Mouse (Mus musculus): Measurements from ENCODE around the gene Cct8. TPM values are rescaled to one million over a fixed set of nuclear protein-coding genes. Genes with fewer than 3 reads are reported as not detected.
A peak's percentile ranks its signal among the peaks of the same experiment; 100 is the strongest.

The Cct8 gene
- polyA plus RNA-seq, 1 experiment from 2014 or later, result 181 TPM

DNA sequence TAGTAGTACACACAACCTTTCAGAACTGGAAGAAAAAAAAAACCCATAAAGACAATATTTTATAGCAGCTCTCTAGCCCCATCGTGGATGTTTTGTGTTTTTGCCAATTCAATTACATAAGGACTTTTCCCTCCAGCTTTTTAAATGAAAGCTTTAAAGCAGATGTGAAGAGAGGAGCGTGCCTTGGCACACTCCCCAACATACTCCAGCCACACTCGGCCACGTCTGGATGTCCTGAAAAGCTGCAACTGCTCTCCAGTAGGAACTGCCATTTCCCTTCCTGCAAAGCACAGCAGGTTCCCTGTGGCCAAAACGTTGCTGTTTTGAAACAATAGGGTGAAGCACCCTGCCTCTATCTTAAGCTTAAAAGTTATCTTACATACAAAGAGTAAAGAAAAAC is 53.4 kb downstream of the Cct8 start:
- ATAC-seq (ENCODE audit: low FRiP score, low TSS enrichment), result no peak
- Histone ChIP-seq H3K9me3 (ENCODE audit: control insufficient read depth, low read length) (no peaks in the 10 kb centered on the region), H3K36me3 (ENCODE audit: control insufficient read depth, insufficient read depth, low read length) (no peaks in the 10 kb centered on the region), H3K27me3 (ENCODE audit: control insufficient read depth, insufficient read depth, low read length) (no peaks in the 10 kb centered on the region), H3K4me2 (replicated peaks; ENCODE audit: low read depth) (no peak overlapping the region), H3K4me3 (ENCODE audit: low read depth, low read length) (no peak overlapping the region), H3K9ac (ENCODE audit: low read length) (no peak overlapping the region), H3K4me1 (replicated peaks; ENCODE audit: control insufficient read depth, insufficient read depth) (no peaks in the 10 kb centered on the region; the same call in 1 of the 2 replicates), H3K27ac (replicated peaks) (no peak overlapping the region)
- no peak for TF ChIP-seq CTCF (IDR thresholded peaks at IDR 0.05; ENCODE audit: low read depth)
- 28% methylated on average over 5 of the region's 5 CpGs for WGBS
- DNase-seq (ENCODE audit: low spot score), result no peak

DNA sequence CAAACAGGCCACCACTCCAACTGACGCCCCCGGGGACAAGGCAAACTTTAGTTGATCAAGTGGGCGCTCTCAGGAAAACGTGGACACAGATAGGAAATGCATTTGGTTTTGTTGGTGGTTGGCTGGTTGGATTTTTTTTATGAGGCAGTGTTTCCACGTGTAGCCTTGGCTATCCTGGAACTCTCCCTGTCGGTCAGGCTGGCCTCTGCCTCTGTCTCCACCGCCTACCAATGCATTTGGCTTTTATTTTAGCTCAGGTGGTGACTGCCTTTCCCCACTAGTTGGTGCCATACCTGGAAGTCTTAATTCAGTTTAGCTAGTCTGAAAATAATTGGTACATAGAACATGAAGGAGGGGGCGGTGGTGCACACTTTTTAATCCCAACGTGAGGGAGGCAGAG is 54.6 kb downstream of the Cct8 start:
- H3K27ac ChIP-seq (replicated peaks), result no peak overlapping the region; the same call in 1 of the 2 replicates
- ATAC-seq (ENCODE audit: low FRiP score, low TSS enrichment), result peak; percentile 46; the same call in 1 of the 2 replicates

DNA sequence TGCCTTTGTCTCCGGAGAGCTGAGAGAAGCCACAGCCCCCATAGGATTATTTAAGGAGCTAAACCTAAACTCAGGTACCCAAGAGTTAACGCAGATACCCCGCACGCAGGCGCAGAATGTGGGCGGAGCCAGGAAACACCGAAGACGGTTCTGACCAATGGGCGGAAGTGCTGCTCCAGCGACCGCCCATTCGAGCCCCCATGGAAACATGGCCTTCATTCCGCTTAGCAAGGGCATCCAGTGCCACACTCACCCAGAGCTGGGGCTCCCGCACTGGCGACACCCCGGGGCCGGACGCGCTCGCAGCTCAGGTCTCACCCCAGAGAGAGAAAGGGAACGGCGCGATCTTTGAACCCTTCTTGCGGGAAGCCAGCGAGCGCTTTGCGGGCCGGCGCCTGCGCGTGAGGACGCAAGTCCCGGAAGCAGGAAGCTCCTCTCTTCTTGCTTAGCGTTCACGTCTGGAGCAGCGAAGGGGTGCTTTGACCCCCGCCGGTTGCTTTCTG is 55.4 kb downstream of the Cct8 start, which contains the start of gene Rwdd2b:
Gene Rwdd2b, minus strand, starts transcription at position 390 of the 503 bp plus-strand sequence.
- under 1% methylated on average over 38 of the region's 38 CpGs for WGBS
- H3K36me3 ChIP-seq (ENCODE audit: control insufficient read depth, insufficient read depth, low read length), result no peaks in the 10 kb centered on the region
- no peaks in the 10 kb centered on the region; the same call in 1 of the 2 replicates for H3K4me1 ChIP-seq (replicated peaks; ENCODE audit: control insufficient read depth, insufficient read depth)
- H3K27ac ChIP-seq (replicated peaks), result peak within 1 kb of the TSS; percentile 93
- H3K27me3 ChIP-seq (ENCODE audit: control insufficient read depth, insufficient read depth, low read length), result no peaks in the 10 kb centered on the region
- H3K9ac ChIP-seq (ENCODE audit: low read length), result peak within 1 kb of the TSS; percentile 81
- peak; percentile 94 for DNase-seq (ENCODE audit: low spot score)
- ATAC-seq (ENCODE audit: low FRiP score, low TSS enrichment), result peak; percentile 96
- TF ChIP-seq EP300 (optimal IDR thresholded peaks at IDR 0.05), result no peak
- no peak for TF ChIP-seq CTCF (IDR thresholded peaks at IDR 0.05; ENCODE audit: low read depth)
- H3K9me3 ChIP-seq (ENCODE audit: control insufficient read depth, low read length), result no peaks in the 10 kb centered on the region
- H3K4me2 ChIP-seq (replicated peaks; ENCODE audit: low read depth), result peak within 1 kb of the TSS; percentile 70
- peak within 1 kb of the TSS; percentile 71 for H3K4me3 ChIP-seq (ENCODE audit: low read depth, low read length)

More for the DNA sequence above, 54.6 kb downstream of the Cct8 start:
- peak overlapping the region; percentile 70 for H3K4me2 ChIP-seq (replicated peaks; ENCODE audit: low read depth)
- H3K4me3 ChIP-seq (ENCODE audit: low read depth, low read length), result peak overlapping the region; percentile 71
- no peaks in the 10 kb centered on the region for H3K36me3 ChIP-seq (ENCODE audit: control insufficient read depth, insufficient read depth, low read length)
- no peaks in the 10 kb centered on the region for H3K9me3 ChIP-seq (ENCODE audit: control insufficient read depth, low read length)
- H3K9ac ChIP-seq (ENCODE audit: low read length), result peak overlapping the region; percentile 81
- H3K4me1 ChIP-seq (replicated peaks; ENCODE audit: control insufficient read depth, insufficient read depth), result no peaks in the 10 kb centered on the region; the same call in 1 of the 2 replicates
- no peak for TF ChIP-seq EP300 (optimal IDR thresholded peaks at IDR 0.05)
- peak; percentile 65 for TF ChIP-seq CTCF (IDR thresholded peaks at IDR 0.05; ENCODE audit: low read depth)
- peak; percentile 48 for DNase-seq (ENCODE audit: low spot score)
- no peaks in the 10 kb centered on the region for H3K27me3 ChIP-seq (ENCODE audit: control insufficient read depth, insufficient read depth, low read length)
- 17% methylated on average over 9 of the region's 9 CpGs for WGBS

DNA sequence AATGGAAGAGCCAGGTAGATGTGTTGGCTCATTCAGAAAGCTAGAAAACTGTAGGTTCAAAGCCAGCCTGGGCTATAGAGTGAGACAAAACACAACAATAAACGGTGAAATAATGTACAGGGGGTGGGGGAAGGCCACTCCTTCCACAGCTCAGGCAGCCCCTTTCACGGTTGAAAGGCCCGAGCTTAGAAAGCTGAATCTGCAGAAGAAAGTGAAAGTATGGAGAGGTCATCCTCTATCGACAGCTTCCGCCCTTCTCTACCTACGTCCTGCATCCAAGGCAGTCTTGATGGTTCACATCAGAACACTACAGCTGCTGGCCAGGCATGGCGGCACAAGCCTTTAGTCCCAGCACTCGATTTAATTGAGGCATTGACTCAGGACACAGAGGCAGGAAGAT is 57.0 kb downstream of the Cct8 start:
- Histone ChIP-seq H3K27ac (replicated peaks) (no peak overlapping the region), H3K27me3 (ENCODE audit: control insufficient read depth, insufficient read depth, low read length) (no peaks in the 10 kb centered on the region), H3K4me1 (replicated peaks; ENCODE audit: control insufficient read depth, insufficient read depth) (no peaks in the 10 kb centered on the region; the same call in 1 of the 2 replicates), H3K9ac (ENCODE audit: low read length) (no peak overlapping the region), H3K4me3 (ENCODE audit: low read depth, low read length) (no peak overlapping the region), H3K4me2 (replicated peaks; ENCODE audit: low read depth) (no peak overlapping the region), H3K36me3 (ENCODE audit: control insufficient read depth, insufficient read depth, low read length) (no peaks in the 10 kb centered on the region), H3K9me3 (ENCODE audit: control insufficient read depth, low read length) (no peaks in the 10 kb centered on the region)
- DNase-seq (ENCODE audit: low spot score), result no peak
- TF ChIP-seq CTCF (IDR thresholded peaks at IDR 0.05; ENCODE audit: low read depth) (no peak), EP300 (optimal IDR thresholded peaks at IDR 0.05) (no peak)
- WGBS, result 88% methylated on average over 8 of the region's 8 CpGs
- no peak for ATAC-seq (ENCODE audit: low FRiP score, low TSS enrichment)

DNA sequence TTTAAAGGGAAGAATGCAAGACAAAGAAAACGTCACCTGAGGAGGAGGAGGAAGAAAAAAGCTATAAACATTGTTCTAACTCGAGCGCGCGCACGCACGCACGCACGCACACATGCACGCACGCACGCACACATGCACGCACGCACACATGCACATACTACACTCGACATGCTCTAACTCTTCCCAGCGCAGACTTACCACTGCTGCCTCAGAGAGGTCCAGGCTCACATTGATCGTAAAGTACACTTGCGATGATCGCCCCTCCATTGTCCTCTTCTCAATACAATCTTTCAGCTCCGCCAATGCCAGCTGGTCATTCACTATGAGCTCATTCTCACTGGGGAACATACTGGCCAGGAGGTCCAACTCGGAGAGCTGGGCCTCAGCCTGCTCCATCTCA is 58.6 kb downstream of the Cct8 start:
- no peak for ATAC-seq (ENCODE audit: low FRiP score, low TSS enrichment)
- DNase-seq (ENCODE audit: low spot score), result no peak
- Histone ChIP-seq H3K27me3 (ENCODE audit: control insufficient read depth, insufficient read depth, low read length) (no peaks in the 10 kb centered on the region), H3K9ac (ENCODE audit: low read length) (no peak overlapping the region), H3K4me3 (ENCODE audit: low read depth, low read length) (no peak overlapping the region), H3K4me1 (replicated peaks; ENCODE audit: control insufficient read depth, insufficient read depth) (no peaks in the 10 kb centered on the region; the same call in 1 of the 2 replicates), H3K36me3 (ENCODE audit: control insufficient read depth, insufficient read depth, low read length) (no peaks in the 10 kb centered on the region), H3K9me3 (ENCODE audit: control insufficient read depth, low read length) (no peaks in the 10 kb centered on the region), H3K4me2 (replicated peaks; ENCODE audit: low read depth) (no peak overlapping the region), H3K27ac (replicated peaks) (no peak overlapping the region)
- WGBS, result 91% methylated on average over 21 of the region's 21 CpGs
- no peak for TF ChIP-seq CTCF (IDR thresholded peaks at IDR 0.05; ENCODE audit: low read depth)
- TF ChIP-seq EP300 (optimal IDR thresholded peaks at IDR 0.05), result no peak

DNA sequence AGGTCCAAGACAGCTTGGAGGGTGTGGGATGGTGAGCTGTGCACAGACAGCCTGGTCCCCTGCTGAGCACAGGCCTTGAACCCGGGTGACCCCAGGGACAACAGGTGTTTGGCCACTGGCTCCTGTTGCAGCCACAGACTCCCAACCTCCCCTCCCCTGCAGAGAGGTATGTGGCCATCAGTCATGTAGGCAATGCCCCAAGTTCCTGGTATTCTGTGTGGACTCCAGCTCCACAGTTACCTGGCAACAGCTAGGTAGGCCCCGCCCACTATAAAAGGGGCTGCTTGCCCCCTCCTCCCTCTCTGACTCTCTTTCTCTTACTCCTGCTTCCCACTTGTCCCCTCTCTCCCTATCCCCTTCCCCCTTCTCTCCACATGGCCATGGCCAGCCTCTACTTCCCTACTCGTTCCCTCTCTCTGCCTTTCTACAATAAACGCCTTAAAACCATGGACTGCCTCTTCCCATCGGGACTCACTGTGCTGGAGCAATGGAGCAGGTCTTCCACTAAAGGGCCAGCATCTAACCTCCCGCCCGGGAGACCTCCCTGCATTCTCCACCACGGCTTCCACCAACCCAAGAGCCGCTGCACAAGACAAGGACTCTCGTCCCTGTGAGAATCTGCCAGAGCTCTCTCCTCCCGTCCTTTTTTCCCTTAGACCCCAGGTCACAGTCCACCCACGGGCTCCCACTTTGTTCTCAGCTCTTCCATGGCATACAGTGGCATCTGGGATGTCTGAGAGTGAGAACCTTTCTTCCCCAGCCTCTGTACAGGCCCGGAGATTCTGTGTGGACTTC is 60.1 kb downstream of the Cct8 start:
- 77% methylated on average over 13 of the region's 13 CpGs for WGBS
- H3K27me3 ChIP-seq (ENCODE audit: control insufficient read depth, insufficient read depth, low read length), result no peaks in the 10 kb centered on the region
- no peaks in the 10 kb centered on the region for H3K9me3 ChIP-seq (ENCODE audit: control insufficient read depth, low read length)
- TF ChIP-seq EP300 (optimal IDR thresholded peaks at IDR 0.05) (no peak), CTCF (IDR thresholded peaks at IDR 0.05; ENCODE audit: low read depth) (no peak)
- no peak overlapping the region for H3K27ac ChIP-seq (replicated peaks)
- H3K36me3 ChIP-seq (ENCODE audit: control insufficient read depth, insufficient read depth, low read length), result no peaks in the 10 kb centered on the region
- H3K9ac ChIP-seq (ENCODE audit: low read length), result no peak overlapping the region
- no peak for DNase-seq (ENCODE audit: low spot score)
- no peak for ATAC-seq (ENCODE audit: low FRiP score, low TSS enrichment)
- H3K4me2 ChIP-seq (replicated peaks; ENCODE audit: low read depth), result no peak overlapping the region
- H3K4me1 ChIP-seq (replicated peaks; ENCODE audit: control insufficient read depth, insufficient read depth), result no peaks in the 10 kb centered on the region; the same call in 1 of the 2 replicates
- H3K4me3 ChIP-seq (ENCODE audit: low read depth, low read length), result no peak overlapping the region

Measured in stomach, postnatal 0 days (tissue).